Mouse (Mus musculus): Measurements from ENCODE around the gene Haus4. TPM values are rescaled to one million over a fixed set of nuclear protein-coding genes. Genes with fewer than 3 reads are reported as not detected.

Gene Haus4
- polyA plus RNA-seq, 1 experiment from 2014 or later, result 40.4 TPM

DNA sequence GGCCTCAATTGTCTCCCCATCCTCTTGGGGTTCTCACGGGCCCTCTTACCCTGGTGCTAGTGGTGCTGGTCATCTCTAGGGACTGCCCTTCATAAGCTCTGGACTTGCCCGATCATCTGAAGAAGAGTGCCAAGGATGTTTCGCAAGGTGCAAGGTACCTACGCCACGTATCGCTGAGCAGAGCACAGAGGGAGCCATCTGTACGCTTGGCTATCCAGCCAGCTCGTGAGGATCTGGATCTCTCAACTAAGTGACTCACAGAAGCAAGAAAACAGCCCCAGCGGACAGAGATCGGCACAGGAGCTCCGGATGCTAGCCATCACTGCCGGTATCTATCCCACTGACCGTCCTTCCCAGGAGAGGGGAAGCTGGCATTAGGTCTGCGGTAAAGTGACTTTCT, 57.7 kb downstream of the Haus4 start:
- no peaks in the 10 kb centered on the region for H3K4me1 ChIP-seq (ENCODE audit: control insufficient read depth, insufficient read depth, low read length)
- H3K27ac ChIP-seq (replicated peaks; ENCODE audit: low read depth, low read length), result no peak overlapping the region
- no peak overlapping the region for H3K4me3 ChIP-seq (ENCODE audit: low read depth, low read length)
- H3K9me3 ChIP-seq (ENCODE audit: control insufficient read depth, low read length), result no peaks in the 10 kb centered on the region
- no peak overlapping the region for H3K4me2 ChIP-seq (ENCODE audit: low read depth, low read length)
- H3K27me3 ChIP-seq (replicated peaks; ENCODE audit: control insufficient read depth, insufficient read depth, low read length), result no peaks in the 10 kb centered on the region
- DNase-seq (ENCODE audit: low spot score) (no peak), ATAC-seq (ENCODE audit: low read depth) (no peak)
- no peaks in the 10 kb centered on the region for H3K36me3 ChIP-seq (ENCODE audit: control insufficient read depth, insufficient read depth, low read length)
- no peak overlapping the region for H3K9ac ChIP-seq (ENCODE audit: low read depth, low read length)
- 81% methylated on average over 14 of the region's 14 CpGs for WGBS

GRCm38 (mm10) chr14:54494234-54494633, 60.2 kb downstream of the Haus4 start:
- H3K27ac ChIP-seq (replicated peaks; ENCODE audit: low read depth, low read length), result no peak overlapping the region
- DNase-seq (ENCODE audit: low spot score) (peak; percentile 58), ATAC-seq (ENCODE audit: low read depth) (peak; percentile 67; the same call in 1 of the 2 replicates)
- H3K36me3 ChIP-seq (ENCODE audit: control insufficient read depth, insufficient read depth, low read length), result no peaks in the 10 kb centered on the region
- no peak overlapping the region for H3K9ac ChIP-seq (ENCODE audit: low read depth, low read length)
- no peak overlapping the region for H3K4me3 ChIP-seq (ENCODE audit: low read depth, low read length)
- no peaks in the 10 kb centered on the region for H3K4me1 ChIP-seq (ENCODE audit: control insufficient read depth, insufficient read depth, low read length)
- WGBS, result 4% methylated on average over 3 of the region's 3 CpGs
- no peak overlapping the region for H3K4me2 ChIP-seq (ENCODE audit: low read depth, low read length)
- H3K9me3 ChIP-seq (ENCODE audit: control insufficient read depth, low read length), result no peaks in the 10 kb centered on the region
- no peaks in the 10 kb centered on the region for H3K27me3 ChIP-seq (replicated peaks; ENCODE audit: control insufficient read depth, insufficient read depth, low read length)

DNA sequence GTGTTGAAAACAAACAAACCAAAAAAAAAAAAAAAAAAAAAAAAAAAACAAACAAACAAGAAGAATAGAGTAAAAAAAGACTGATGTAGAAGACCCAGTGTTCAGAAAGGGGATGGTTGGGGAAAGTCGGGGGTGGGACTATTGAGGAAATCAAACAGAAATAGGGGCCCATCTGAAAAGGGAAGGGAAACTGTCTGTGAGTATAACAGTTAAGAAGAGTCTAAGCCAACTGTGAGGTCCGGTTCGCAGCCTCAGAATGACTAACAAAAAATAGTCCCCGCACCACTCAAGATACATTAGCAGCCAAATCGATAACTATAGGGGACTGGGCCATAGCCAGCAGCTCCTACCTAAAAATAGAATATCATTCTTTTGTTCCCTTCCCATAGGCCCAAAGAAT, 61.2 kb downstream of the Haus4 start:
- Histone ChIP-seq H3K9ac (ENCODE audit: low read depth, low read length) (no peak overlapping the region), H3K4me3 (ENCODE audit: low read depth, low read length) (no peak overlapping the region), H3K27me3 (replicated peaks; ENCODE audit: control insufficient read depth, insufficient read depth, low read length) (no peaks in the 10 kb centered on the region), H3K9me3 (ENCODE audit: control insufficient read depth, low read length) (no peaks in the 10 kb centered on the region), H3K4me1 (ENCODE audit: control insufficient read depth, insufficient read depth, low read length) (no peaks in the 10 kb centered on the region), H3K4me2 (ENCODE audit: low read depth, low read length) (no peak overlapping the region), H3K27ac (replicated peaks; ENCODE audit: low read depth, low read length) (no peak overlapping the region), H3K36me3 (ENCODE audit: control insufficient read depth, insufficient read depth, low read length) (no peaks in the 10 kb centered on the region)
- WGBS, result 91% methylated on average over 5 of the region's 5 CpGs
- DNase-seq (ENCODE audit: low spot score) (no peak), ATAC-seq (ENCODE audit: low read depth) (no peak)

- Histone ChIP-seq H3K36me3 (ENCODE audit: control insufficient read depth, insufficient read depth, low read length) (no peaks in the 10 kb centered on the region), H3K4me2 (ENCODE audit: low read depth, low read length) (no peak overlapping the region), H3K4me3 (ENCODE audit: low read depth, low read length) (no peak overlapping the region), H3K27ac (replicated peaks; ENCODE audit: low read depth, low read length) (no peak overlapping the region), H3K9me3 (ENCODE audit: control insufficient read depth, low read length) (no peaks in the 10 kb centered on the region), H3K27me3 (replicated peaks; ENCODE audit: control insufficient read depth, insufficient read depth, low read length) (no peaks in the 10 kb centered on the region), H3K4me1 (ENCODE audit: control insufficient read depth, insufficient read depth, low read length) (no peaks in the 10 kb centered on the region), H3K9ac (ENCODE audit: low read depth, low read length) (no peak overlapping the region)
- 66% methylated on average over 18 of the region's 18 CpGs for WGBS
- DNase-seq (ENCODE audit: low spot score), result peak; percentile 35
- ATAC-seq (ENCODE audit: low read depth), result 0 out of 2 replicates have a peak, but pooled peaks have one; percentile 55
Observed at GRCm38 (mm10) chr14:54492345-54493131, 61.9 kb downstream of the Haus4 start.

Other genes with a start within 250 kb of the Haus4 start
- 47.0 and 48.6 TPM in 2 replicates for gene Oxa1l, start 193.8 kb downstream of the Haus4 start, polyA plus RNA-seq (2014; fragmentation: Nextera tagmentation; extraction: Ambion mirVana)
- 6.3 and 7.7 TPM in 2 replicates for gene Slc7a7, start 136.8 kb downstream of the Haus4 start, polyA plus RNA-seq (2014; fragmentation: Nextera tagmentation; extraction: Ambion mirVana)
- 226 and 241 TPM in 2 replicates for gene Mrpl52, start 127.7 kb downstream of the Haus4 start, polyA plus RNA-seq (2014; fragmentation: Nextera tagmentation; extraction: Ambion mirVana)
- gene Mmp14, start 123.0 kb downstream of the Haus4 start, polyA plus RNA-seq (2014; fragmentation: Nextera tagmentation; extraction: Ambion mirVana), result 235 and 254 TPM in 2 replicates
- 41.0 and 43.4 TPM in 2 replicates for gene Lrp10, start 90.5 kb downstream of the Haus4 start, polyA plus RNA-seq (2014; fragmentation: Nextera tagmentation; extraction: Ambion mirVana)
- gene Rem2, start 78.5 kb downstream of the Haus4 start, polyA plus RNA-seq (2014; fragmentation: Nextera tagmentation; extraction: Ambion mirVana), result 1.7 and 2.1 TPM in 2 replicates
- 65.3 and 75.7 TPM in 2 replicates for gene Prmt5, start 37.1 kb downstream of the Haus4 start, polyA plus RNA-seq (2014; fragmentation: Nextera tagmentation; extraction: Ambion mirVana)
- gene Ajuba, start 22.9 kb upstream of the Haus4 start, polyA plus RNA-seq (2014; fragmentation: Nextera tagmentation; extraction: Ambion mirVana), result 10.7 and 11.7 TPM in 2 replicates
- 4.8 and 5.8 TPM in 2 replicates for gene 4931414P19Rik, start 51.4 kb upstream of the Haus4 start, polyA plus RNA-seq (2014; fragmentation: Nextera tagmentation; extraction: Ambion mirVana)
- gene Psmb5, start 63.4 kb upstream of the Haus4 start, polyA plus RNA-seq (2014; fragmentation: Nextera tagmentation; extraction: Ambion mirVana), result 332 and 335 TPM in 2 replicates
- gene Psmb11, start 66.8 kb upstream of the Haus4 start, polyA plus RNA-seq (2014; fragmentation: Nextera tagmentation; extraction: Ambion mirVana), result 0.16 TPM in 1 of 2 replicates, not detected in the other
- not detected in 2 replicates for gene Gm17606, start 86.3 kb upstream of the Haus4 start, polyA plus RNA-seq (2014; fragmentation: Nextera tagmentation; extraction: Ambion mirVana)
- gene Cdh24, start 86.7 kb upstream of the Haus4 start, polyA plus RNA-seq (2014; fragmentation: Nextera tagmentation; extraction: Ambion mirVana), result 3.9 and 4.5 TPM in 2 replicates
- gene 1700123O20Rik, start 131.6 kb upstream of the Haus4 start, polyA plus RNA-seq (2014; fragmentation: Nextera tagmentation; extraction: Ambion mirVana), result 70.7 and 84.9 TPM in 2 replicates
- 99.4 and 101 TPM in 2 replicates for gene Acin1, start 132.3 kb upstream of the Haus4 start, polyA plus RNA-seq (2014; fragmentation: Nextera tagmentation; extraction: Ambion mirVana)
- 0.17 and 0.34 TPM in 2 replicates for gene Gm29776, start 144.2 kb upstream of the Haus4 start, polyA plus RNA-seq (2014; fragmentation: Nextera tagmentation; extraction: Ambion mirVana)
- 0.32 TPM in 1 of 2 replicates, not detected in the other for gene Cebpe, start 157.6 kb upstream of the Haus4 start, polyA plus RNA-seq (2014; fragmentation: Nextera tagmentation; extraction: Ambion mirVana)
- 6.9 and 7.4 TPM in 2 replicates for gene Slc7a8, start 227.3 kb upstream of the Haus4 start, polyA plus RNA-seq (2014; fragmentation: Nextera tagmentation; extraction: Ambion mirVana)